Mouse (Mus musculus): Measurements from ENCODE around the gene Traf2.
A peak's percentile ranks its signal among the peaks of the same experiment; 100 is the strongest.

Gene Traf2

DNA sequence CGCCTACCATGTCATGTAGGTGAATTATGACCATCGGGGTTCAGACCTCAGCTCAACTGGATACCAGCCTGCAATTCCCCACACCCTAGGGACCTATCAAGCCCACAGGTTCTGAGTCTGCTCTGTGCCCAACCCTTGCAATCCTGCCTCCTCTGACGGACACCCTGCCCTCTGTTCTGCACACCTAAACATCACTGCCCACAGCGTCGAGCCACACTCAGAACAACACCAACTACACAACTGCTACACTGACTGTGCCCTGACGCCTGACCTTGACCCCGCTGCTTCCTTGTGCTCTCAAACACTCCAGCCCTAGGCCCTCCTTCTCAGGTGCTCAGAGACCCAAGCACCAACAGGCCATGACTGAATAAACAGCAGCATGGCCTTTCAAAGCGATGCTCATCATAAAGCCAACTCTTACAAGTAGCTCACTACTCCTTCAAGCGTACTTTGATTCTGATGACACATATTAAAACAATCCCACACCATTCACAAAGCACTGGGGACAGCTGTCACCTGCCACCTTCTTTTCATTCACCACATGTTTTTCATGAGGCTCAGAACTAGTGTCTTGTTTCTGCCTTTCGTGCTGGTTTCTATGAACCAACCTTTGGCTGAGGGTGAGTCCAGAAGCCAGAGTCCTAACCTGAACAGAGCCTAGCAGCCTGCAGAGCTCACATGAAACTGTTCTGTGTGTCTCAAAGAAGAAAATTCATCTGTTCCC is 4.9 kb downstream of the Traf2 start:
- DNase-seq (ENCODE audit: low spot score), result no peak

DNA sequence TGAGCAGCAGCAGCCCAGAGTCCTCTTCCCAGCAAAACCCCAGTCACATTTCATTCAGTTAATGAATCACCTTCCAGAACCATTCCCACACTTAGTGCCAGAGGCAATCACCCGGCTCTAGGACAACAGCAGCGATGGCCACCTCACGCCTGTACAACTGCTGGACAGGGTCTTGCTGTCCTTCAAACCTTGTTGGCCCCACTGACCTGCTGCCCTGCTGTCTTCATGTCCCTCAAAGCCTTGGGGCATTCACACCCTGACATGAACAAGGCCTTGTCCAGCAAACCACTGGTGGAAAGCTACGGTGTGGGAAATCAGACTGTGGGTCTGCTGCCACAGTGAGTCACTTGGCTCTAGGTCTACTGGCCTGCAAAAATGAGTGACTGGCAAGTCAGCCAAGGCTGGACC is 6.2 kb downstream of the Traf2 start:
- DNase-seq (ENCODE audit: low spot score), result no peak

DNA sequence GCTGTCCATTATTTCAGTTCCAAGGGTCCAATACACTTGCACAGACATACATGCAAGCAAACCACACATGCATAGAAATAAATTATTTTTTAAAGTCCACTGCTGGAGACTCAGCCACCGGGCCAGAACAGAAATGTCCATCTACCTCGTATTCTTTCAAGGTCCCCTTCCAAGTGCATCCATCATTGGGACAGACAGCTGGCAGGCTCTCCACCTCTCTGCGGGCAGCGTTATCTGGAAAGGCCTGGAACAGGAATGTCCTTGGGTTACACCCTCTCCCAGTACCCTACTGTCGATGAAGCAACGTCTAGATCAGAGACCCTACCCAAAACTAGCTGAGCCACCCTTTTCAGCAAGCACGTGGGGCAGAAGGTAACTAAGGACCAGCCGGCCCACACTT is 10.2 kb downstream of the Traf2 start:
- DNase-seq (ENCODE audit: low spot score), result no peak

DNA sequence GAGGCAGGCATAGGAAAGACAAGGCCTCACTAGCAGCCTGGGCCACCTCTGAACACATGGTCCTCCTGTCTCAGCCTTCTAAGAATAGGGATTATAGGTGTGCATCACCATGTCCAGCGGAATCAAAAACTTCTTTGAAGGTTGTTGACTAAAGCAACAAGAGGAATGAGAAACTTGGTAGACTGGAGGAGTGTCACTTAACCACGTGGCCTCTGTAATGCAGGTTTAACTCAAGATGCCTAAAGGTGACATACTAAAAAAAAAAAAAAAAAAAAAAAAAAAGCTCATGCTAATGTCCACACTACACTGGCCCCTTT is 11.9 kb downstream of the Traf2 start:
- no peak for DNase-seq (ENCODE audit: low spot score)

DNA sequence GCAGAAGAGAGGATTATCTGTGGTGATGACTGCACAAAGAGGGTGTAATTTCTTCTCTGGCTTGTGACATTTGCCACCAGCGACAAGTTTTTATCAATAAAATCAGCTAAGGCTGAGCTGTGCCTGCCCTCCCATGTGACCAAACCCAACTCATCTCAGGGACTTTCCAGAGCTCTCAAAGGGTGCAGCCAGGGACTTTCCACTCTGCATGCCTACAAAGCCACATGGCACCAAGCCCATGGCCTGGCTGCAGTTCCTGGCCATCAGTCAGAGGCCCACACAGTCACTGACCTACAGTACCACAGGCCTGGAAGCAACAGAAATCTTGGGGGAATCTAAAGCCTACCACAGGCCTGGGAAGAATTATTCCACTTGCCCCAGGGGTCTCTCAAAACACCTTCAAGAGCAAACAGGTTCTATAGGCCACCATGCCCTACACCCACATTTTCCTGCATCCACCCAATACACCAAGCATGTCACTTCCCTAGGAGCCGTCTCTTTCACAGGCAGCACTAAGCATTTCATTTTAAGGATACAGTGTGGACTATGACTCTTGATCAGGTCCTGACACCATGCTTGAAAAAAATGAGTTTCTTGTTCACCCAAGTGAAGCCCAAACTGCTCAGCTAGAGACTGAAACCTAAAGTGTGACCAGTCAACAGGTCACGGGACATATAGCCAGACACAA is 12.4 kb downstream of the Traf2 start:
- DNase-seq (ENCODE audit: low spot score), result peak; percentile 51

DNA sequence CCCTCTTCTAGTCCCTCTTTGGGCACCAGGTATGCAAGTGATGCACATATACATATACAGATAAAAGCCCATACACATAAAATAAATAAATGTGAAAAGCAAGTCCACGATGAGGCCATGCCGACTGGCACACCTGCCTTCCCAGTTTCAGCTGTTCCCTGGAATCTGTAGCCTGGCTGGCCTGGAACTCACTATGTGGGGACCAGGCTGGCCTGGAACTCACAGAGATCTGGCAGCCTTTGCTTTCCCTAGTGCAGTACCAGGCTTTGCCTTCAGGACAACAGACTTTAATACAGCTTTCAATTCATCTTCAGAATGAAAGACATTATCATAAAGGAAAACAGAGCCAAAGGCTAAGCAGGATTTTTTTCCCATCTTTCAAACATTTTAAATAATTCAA is 13.0 kb downstream of the Traf2 start:
- DNase-seq (ENCODE audit: low spot score), result no peak

DNA sequence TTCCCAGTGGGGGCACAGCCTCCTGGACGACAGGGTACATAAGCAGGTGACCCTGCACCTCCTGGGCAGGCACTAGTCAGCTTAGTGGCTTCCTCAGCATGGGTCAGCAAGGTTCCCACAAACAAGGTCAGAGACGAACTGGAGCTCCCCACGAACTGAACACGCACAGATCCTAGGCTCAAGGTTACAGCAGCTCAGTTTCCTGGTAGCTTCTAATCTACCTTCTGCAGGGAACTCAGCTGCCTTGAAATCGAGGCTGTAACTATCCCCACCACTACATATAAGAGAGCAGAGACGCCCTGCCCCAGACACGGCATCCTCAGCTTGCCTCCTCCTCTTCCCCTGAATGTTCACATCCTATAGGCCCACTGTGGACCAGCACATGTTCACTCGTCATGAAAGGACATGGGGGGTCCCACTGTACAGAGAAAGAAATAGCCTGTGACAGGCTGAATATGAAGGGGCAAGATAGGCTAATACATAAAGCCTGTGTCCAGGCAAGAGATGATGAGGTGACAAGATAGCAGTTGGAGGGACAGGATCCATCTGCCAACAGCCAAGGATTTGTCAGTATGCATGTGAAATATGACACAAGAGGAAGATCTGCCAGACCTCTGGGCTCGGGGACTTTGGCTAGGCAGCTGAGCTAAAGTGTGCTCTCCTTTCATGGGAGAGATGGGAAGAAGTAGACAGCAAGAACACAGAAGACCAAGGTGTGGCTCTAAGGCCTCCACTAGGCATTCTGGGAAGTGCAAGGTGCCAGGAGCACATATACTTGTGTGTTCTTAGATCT is 20.0 kb downstream of the Traf2 start:
- DNase-seq (ENCODE audit: low spot score), result no peak

DNA sequence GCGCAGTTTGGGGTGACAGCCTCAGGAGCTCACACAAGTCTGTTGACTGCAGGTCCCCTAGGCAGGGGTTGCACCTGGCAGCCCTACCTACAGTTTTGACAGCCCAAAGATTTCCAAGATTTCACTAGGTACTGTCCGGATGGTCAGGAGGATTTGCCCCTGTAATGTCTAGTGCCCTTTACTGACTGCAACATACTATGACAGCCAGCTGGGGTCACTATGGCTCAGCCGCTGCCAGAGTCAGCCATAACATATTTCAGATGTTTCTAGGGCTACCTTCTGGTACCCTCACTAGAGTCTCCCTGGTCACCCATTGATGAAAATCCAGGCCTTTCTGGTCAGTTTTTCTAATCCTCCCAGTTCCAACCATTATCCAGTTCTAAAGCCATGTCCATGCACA is 36.8 kb downstream of the Traf2 start:
- DNase-seq (ENCODE audit: low spot score), result no peak

DNA sequence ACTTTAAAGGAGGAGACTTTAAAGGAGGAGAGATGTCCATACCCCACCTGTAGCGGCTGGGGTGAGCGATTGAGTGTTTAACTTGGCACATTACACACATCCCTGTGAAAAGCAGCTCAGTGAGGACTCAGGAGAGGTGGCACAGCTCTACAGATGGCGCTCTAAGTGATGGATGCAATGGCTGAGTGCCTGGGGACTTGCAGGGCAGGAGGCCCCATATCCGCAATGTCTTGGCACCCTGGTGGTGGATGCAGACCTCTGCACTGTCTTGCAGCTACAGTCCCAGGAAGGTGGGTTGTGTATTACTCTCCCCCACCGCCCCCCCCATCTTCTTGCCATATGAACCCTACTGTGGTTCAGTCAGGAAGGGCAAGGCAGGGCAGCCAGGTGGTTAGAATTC is 39.8 kb downstream of the Traf2 start:
- no peak for DNase-seq (ENCODE audit: low spot score)

DNA sequence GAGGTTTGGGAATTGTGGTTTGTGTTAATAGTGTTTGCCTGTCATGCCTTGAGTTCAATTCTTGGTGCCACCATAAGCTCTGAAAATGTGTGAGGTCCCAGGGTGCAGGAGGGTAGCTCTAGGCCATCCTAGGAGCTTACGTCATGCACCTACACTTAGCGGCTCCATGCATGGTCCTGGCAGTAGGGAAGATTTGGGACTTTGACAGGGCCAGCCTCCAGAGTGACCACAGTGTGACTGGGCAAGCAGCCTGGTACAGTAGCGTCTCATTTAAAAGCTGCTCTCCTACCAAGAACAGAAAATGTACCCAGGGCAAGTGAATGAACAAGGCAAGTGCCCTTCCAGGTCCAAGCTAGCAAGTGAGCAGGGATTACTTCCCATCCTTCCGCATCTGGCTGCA is 40.9 kb downstream of the Traf2 start:
- no peak for DNase-seq (ENCODE audit: low spot score)

DNA sequence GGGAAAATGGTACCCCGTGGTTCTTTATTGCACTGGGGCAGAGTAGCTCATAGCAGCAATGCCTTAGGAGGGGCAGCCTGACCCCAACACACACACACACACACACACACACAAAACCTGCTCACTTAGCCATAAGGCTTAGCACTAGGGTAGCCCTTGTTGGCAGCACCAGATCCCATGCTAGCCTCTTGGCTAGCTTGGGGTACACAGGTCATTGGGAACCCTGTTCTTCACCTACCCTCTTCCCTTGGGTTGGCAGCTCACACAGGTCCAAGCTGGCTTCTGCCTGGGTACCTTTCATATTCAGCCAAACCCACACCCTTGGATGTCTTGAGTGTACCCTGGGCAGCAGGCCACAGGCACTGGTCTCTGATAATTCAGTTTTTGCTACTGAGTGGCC is 41.7 kb downstream of the Traf2 start:
- DNase-seq (ENCODE audit: low spot score), result no peak

DNA sequence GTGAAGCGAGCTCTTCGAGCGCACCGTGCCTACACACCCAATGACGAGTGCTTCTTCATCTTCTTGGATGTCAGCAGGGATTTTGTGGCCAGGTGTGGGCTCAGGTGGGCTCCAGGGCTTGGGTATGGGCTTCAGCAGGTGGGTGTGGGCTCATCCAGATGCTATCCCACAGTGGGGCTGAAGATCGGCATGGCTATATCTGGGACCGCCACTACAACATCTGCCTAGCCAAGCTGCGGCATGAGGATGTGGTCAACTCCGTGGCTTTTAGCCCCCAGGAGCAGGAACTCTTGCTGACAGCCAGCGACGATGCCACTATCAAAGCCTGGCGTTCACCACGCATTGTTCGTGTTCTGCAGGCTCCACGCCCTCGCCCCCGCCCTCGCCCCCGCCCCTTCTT is 42.2 kb downstream of the Traf2 start:
- no peak for DNase-seq (ENCODE audit: low spot score)

DNA sequence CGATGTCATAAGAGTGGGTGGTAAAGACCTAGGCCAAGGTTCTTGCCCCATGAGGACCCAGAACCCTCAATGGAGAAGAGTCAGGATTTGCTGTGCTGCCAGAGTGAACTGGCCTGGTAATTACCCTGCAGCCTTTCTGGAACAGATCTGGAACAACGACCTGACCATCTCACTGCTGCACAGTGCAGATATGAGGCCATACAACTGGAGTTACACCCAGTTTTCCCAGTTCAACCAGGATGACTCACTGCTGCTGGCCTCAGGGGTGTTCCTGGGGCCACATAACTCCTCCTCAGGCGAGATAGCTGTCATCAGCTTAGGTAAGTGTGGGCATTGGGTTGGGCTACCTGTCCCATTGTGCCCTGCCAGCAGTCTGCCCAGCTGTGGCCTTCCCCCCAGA is 44.0 kb downstream of the Traf2 start:
- no peak for DNase-seq (ENCODE audit: low spot score)

DNA sequence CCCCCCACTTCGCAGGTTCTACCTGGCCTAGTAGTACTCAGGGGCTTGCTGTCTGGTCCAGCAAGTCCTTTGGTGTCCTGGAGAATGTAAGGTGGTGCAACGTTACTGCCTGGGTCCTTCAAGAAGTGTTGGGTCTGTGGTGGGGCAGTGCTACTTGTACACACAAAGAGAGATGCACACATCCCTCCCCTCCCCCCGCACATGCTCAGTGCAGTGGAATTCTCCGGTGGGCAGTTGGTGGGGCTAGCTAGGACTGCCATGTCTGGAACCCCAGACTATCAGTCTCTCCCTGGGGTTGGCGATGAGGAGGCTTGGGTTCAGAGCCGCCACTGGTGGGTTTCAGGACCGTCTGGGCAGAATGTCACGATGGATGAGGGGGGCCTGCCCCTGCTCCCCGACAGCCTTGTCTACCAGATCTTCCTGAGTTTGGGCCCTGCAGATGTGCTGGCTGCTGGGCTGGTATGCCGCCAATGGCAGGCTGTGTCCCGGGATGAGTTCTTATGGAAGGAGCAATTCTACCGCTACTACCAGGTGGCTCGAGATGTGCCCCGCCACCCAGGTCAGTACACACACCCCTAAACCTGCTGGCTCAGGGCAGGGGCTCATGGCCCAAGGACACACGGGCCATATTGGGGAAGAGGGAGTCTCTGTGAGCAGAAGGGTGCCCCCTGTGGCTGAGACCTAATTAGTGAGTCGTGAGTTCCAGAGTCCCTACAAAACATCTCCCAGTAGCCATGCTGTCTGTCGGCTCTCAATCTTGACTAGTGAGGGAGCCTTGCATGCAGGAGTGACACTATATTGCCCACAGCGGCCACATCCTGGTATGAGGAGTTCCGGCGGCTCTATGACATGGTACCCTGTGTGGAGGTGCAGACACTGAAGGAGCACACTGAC is 44.9 kb downstream of the Traf2 start, which contains the start of gene C8g:
Gene C8g, minus strand, starts transcription at position 127 of the 894 bp plus-strand sequence.
- DNase-seq (ENCODE audit: low spot score), result no peak

DNA sequence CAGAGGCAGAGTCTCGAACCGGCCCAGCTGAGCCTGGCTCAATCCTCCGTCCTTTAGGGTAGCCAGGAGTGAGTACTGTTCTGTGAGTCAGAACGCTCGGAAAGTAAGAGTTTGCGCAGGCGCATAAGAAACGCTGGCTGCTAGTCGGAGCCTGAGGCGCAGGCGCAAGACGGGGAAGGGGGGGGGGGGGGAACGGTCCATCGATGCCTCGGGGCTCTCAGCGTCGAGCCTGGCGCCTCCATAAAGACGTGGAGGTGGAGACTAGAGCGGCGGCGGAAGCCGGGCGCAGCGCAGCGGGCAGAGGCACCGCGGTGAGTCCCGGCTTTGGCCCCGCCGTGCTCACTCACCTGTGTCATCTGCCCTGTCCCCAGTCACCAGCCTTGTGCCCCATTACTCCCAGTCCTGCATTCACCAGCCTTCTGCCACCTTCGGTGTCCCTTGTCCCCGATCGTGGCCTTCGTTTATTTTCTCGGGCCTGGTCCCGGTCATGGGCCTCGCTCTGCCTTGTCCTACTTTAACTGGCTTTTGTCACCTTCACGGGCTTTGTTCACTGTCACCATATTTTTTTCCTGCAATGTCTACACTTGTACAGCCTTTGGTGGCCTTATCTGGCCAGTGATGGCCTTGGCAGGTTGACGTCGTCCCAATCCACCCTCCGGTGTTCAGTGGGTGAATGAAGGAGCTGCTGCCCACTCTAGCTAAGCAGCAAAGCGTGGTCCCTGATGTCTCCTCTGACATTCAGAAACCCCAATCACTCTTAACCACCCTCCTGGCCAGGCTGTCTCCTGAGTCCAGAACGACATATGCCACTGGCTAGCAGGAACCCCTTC is 45.9 kb downstream of the Traf2 start, which contains the start of gene Fbxw5:
Gene Fbxw5, plus strand, starts transcription at position 175 of the 830 bp plus-strand sequence.
- peak; percentile 89 for DNase-seq (ENCODE audit: low spot score)

DNA sequence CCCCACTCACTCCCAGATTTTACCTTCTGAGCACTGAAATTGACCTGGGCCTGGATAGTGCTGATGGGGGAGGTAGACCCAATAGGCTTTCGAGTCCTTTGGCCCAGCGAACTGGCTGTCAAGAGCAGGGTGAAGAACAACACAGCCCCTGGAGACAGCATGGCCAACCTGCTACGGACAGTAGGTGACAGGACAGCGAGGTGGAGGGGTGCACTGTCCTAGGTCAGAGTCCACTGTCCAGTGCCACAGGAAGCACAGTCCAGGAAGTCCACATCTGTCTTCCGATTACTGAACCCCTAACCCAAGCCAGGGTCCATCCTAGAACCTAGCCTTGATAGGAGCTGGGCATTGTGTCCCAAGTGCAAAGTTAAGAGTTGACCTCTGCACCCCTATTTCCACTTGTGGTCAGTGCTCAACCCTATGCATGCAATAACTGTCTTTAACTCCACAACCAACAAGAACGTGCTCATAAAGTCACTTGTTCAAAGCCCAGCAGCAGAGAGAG is 46.6 kb downstream of the Traf2 start:
- DNase-seq (ENCODE audit: low spot score), result no peak

DNA sequence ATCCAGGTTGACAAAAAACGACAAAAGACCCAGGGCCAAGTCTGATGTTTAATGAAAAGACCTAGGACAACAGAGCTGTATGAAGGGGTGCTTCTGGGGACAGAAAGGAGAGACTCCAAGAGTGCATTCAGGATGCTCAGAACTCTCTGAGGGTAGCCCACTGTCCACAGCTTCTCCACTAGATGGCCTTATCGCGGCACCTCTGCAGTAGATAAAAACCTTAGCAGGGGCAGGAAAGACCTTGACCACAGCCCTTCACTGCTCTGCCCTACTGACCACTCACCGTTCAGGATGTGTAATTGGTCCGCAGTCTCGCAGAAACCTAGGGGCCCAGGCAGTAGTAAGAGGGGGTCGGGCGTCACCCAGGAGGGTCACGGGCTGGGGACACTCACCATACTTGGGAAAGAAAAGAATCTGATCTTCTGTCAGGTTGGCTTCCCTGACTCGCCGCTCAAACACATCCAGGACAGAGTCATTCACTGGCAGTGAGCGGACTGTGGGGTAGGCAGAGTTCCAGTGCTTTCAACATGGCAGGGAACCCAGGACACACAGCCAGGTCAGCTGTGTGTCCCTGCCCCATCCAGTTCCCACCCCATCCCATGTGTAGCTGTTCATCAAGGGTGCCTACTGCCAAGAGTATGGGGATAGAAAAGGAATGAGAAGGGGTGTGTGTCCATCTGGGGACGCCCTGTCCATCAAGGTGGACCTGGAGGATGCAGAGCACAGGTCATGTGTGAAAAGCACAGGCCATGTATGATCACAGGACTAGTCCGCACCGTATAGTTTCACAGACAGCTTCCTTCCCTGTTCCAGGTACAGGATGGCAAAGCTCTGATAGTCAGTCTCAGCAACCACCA is 47.9 kb downstream of the Traf2 start:
- no peak for DNase-seq (ENCODE audit: low spot score)

DNA sequence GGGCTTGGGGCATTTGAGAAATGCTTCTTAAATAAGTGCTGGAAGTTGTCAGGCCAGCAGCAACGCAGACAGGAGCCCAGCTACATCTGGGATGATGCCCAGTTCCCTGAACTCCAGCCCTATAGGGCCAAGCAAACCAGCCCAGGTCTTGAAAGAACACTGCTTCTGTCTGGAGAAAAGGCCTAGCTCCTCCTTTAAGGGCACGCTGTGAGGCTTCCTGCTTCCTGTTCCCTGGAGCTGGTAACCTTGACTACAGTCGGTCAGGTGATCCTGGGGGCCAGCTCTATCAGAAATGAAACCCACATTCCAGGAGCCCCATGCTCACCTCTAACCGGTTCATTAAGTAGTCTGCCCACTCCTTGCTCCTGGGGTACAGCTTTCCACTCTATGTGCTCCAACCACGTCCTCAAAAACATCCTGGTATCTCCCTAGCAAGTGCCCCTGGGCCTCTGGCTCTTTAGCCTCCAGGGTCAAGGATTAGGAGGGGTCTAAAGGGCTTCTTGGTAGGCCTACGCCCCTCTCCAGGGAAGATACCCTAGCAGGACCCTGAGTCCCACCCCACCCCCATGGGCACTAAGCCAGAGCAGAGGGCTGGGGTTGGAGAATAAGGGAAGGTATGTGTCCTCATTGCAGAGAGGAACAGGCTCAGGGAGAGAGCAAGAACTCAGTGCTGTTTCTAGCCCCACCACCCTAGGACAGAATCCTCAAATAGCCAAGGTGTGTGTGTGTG is 48.7 kb downstream of the Traf2 start:
- DNase-seq (ENCODE audit: low spot score), result no peak

DNA sequence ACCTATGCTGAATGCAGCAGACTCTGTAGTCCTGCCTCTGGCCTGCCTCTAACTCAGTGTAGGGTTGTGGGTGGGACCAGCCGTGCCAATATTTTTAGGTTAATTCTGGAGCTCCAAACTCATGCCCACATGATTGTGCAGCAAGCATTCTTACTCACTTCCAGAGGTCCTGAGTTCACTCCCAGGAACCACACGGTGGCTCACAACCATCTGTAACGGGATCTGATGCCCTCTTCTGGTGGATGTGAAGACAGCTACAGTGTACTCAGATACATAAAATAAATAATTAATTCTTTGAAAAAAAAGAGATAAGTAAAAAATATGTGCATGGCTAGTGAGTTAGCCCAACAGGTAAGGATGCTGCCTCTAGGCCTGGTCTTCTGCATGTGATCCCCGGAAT is 50.3 kb downstream of the Traf2 start:
- DNase-seq (ENCODE audit: low spot score), result no peak

Data from urinary bladder, postnatal 14 days (tissue).